Mouse (Mus musculus) limb, embryonic 14.5 days (tissue): ENCODE data around the gene Trib3. TPM values are rescaled to one million over a fixed set of nuclear protein-coding genes. Genes with fewer than 3 reads are reported as not detected.
A peak's percentile ranks its signal among the peaks of the same experiment; 100 is the strongest.

ENCODE experiments used
- ATAC-seq: fragments of 200-750 bp; cut with Nextera tagmentation; 2 replicates; pipeline ENCODE4 v1.8.0; 2017; ENCODE audit warnings: low read depth, moderate number of reproducible peaks, moderate TSS enrichment; ENCODE audit not compliant: low FRiP score
- DNase-seq: peaks from one replicate; pipeline ENCODE4 v3.0.0-alpha.2; 2015; ENCODE audit warnings: low spot score
- H3K27ac ChIP-seq: fragments of 300-500 bp; sonication (generic); replicated peaks from 2 replicates; pipeline ENCODE4 v1.5.1; 2014; ENCODE audit warnings: low read depth, mild to moderate bottlenecking, low read length, moderate library complexity, mixed read lengths
- H3K27me3 ChIP-seq: fragments of 300-500 bp; sonication (generic); 2 replicates; pipeline ENCODE4 v1.6.1; 2014; ENCODE audit warnings: low read length, mixed read lengths; ENCODE audit not compliant: control insufficient read depth, insufficient read depth
- H3K36me3 ChIP-seq: fragments of 300-500 bp; sonication (generic); 2 replicates; pipeline ENCODE4 v1.6.1; 2014; ENCODE audit warnings: mild to moderate bottlenecking, low read length, moderate library complexity, mixed read lengths; ENCODE audit not compliant: control insufficient read depth, insufficient read depth
- H3K4me1 ChIP-seq: fragments of 300-500 bp; sonication (generic); 2 replicates; pipeline ENCODE4 v1.6.1; 2014; ENCODE audit warnings: antibody characterized with exemption, low read length, mixed read lengths; ENCODE audit not compliant: control insufficient read depth, insufficient read depth
- H3K4me2 ChIP-seq: fragments of 300-500 bp; sonication (generic); replicated peaks from 2 replicates; pipeline ENCODE4 v1.6.1; 2014; ENCODE audit warnings: low read depth, mild to moderate bottlenecking, low read length, moderate library complexity; ENCODE audit not compliant: severe bottlenecking
- H3K4me3 ChIP-seq: fragments of 300-500 bp; sonication (generic); replicated peaks from 2 replicates; pipeline ENCODE4 v1.5.1; 2014; ENCODE audit warnings: low read length
- H3K9ac ChIP-seq: fragments of 300-500 bp; sonication (generic); 2 replicates; pipeline ENCODE4 v1.6.1; 2014; ENCODE audit warnings: mild to moderate bottlenecking, low read depth, low read length, moderate library complexity; ENCODE audit not compliant: severe bottlenecking
- H3K9me3 ChIP-seq: fragments of 300-500 bp; sonication (generic); 2 replicates; pipeline ENCODE4 v1.6.1; 2016; ENCODE audit warnings: low read length; ENCODE audit not compliant: control insufficient read depth
- POLR2A ChIP-seq: fragments of 200-500 bp; IDR thresholded peaks from 2 replicates; pipeline ENCODE4 v1.8.0; 2012; ENCODE audit warnings: inconsistent platforms, mild to moderate bottlenecking, moderate library complexity, borderline replicate concordance; ENCODE audit not compliant: insufficient read depth, insufficient read length; ENCODE audit errors: extremely low read depth
- WGBS: fragments of 180-500 bp; shearing (Covaris S2); extraction: QIAGEN DNeasy Blood & Tissue Kit; methylation state at CpG from one replicate; pipeline ENCODE4 v1.1.7; 2014; 5-methylcytosine and 5-hydroxymethylcytosine counted together
- polyA plus RNA-seq, 2 experiments: library from polyadenylated mRNA; depleted of rRNA in 1 of 2; stranded (reverse) in 1 of 2; unstranded in 1 of 2; fragments of >200 nt; fragmentation: Nextera tagmentation in 1 of 2; extraction: Ambion mirVana in 1 of 2; gene quantifications; 2 replicates each; pipeline versions ENCODE4 v1.2.1 to v1.2.3; 2012 to 2014

Trib3 gene
- polyA plus RNA-seq, 2 experiments, result 0.99 to 1.4 TPM

- H3K4me3 ChIP-seq, result no peak overlapping the region
- H3K4me2 ChIP-seq, result no peak overlapping the region
- H3K9ac ChIP-seq, result no peak overlapping the region
- TF ChIP-seq POLR2A, result no peak
- H3K4me1 ChIP-seq, result no peaks in the 10 kb centered on the region
- H3K27me3 ChIP-seq, result no peaks in the 10 kb centered on the region
- H3K27ac ChIP-seq, result no peak overlapping the region
- WGBS, result 85% methylated on average over 3 of the region's 3 CpGs
- ATAC-seq (no peak), DNase-seq (no peak)
- H3K9me3 ChIP-seq, result no peaks in the 10 kb centered on the region
- no peaks in the 10 kb centered on the region for H3K36me3 ChIP-seq
Measured at GRCm38 (mm10) chr2:152357254-152357653, 13.4 kb upstream of the Trib3 start.

- no peak overlapping the region for H3K9ac ChIP-seq
- no peaks in the 10 kb centered on the region for H3K9me3 ChIP-seq
- H3K27ac ChIP-seq, result no peak overlapping the region
- no peak overlapping the region for H3K4me2 ChIP-seq
- WGBS, result 89% methylated on average over 8 of the region's 8 CpGs
- TF ChIP-seq POLR2A, result no peak
- H3K36me3 ChIP-seq, result no peaks in the 10 kb centered on the region
- H3K4me3 ChIP-seq, result no peak overlapping the region
- H3K27me3 ChIP-seq, result no peaks in the 10 kb centered on the region
- DNase-seq (peak; percentile 85), ATAC-seq (peak; percentile 53; the same call in 1 of the 2 replicates)
- H3K4me1 ChIP-seq, result 0 out of 2 replicates have a peak, but pooled peaks cover 2% of the 10 kb centered on the region
Measured at GRCm38 (mm10) chr2:152349842-152350540, 6.2 kb upstream of the Trib3 start.

- no peak for ATAC-seq
Measured at GRCm38 (mm10) chr2:152349205-152349604, 5.4 kb upstream of the Trib3 start.

GRCm38 (mm10) chr2:152347722-152348121 is 3.9 kb upstream of the Trib3 start:
- Histone ChIP-seq H3K27ac (no peak overlapping the region), H3K27me3 (no peaks in the 10 kb centered on the region), H3K9ac (no peak overlapping the region), H3K4me1 (0 out of 2 replicates have a peak, but pooled peaks cover 2% of the 10 kb centered on the region), H3K4me3 (no peak overlapping the region), H3K9me3 (no peaks in the 10 kb centered on the region), H3K4me2 (no peak overlapping the region), H3K36me3 (no peaks in the 10 kb centered on the region)
- DNase-seq (no peak), ATAC-seq (no peak)
- no peak for TF ChIP-seq POLR2A
- 68% methylated on average over 2 of the region's 2 CpGs for WGBS

More at GRCm38 (mm10) chr2:152349205-152349604, 5.4 kb upstream of the Trib3 start:
- no peaks in the 10 kb centered on the region for H3K27me3 ChIP-seq
- H3K9me3 ChIP-seq, result no peaks in the 10 kb centered on the region
- H3K27ac ChIP-seq, result no peak overlapping the region
- no peak for DNase-seq
- no peak overlapping the region for H3K4me2 ChIP-seq
- TF ChIP-seq POLR2A, result no peak
- 0 out of 2 replicates have a peak, but pooled peaks cover 2% of the 10 kb centered on the region for H3K4me1 ChIP-seq
- no peak overlapping the region for H3K4me3 ChIP-seq
- no peak overlapping the region for H3K9ac ChIP-seq
- WGBS, result 75% methylated on average over 6 of the region's 6 CpGs
- H3K36me3 ChIP-seq, result no peaks in the 10 kb centered on the region

- 39% methylated on average over 9 of the region's 9 CpGs for WGBS
- H3K27me3 ChIP-seq, result no peaks in the 10 kb centered on the region
Measured at GRCm38 (mm10) chr2:152346776-152347465, 3.1 kb upstream of the Trib3 start.

More at GRCm38 (mm10) chr2:152346776-152347465, 3.1 kb upstream of the Trib3 start:
- Histone ChIP-seq H3K4me2 (no peak overlapping the region), H3K27ac (no peak overlapping the region), H3K9me3 (no peaks in the 10 kb centered on the region), H3K4me1 (0 out of 2 replicates have a peak, but pooled peaks cover 2% of the 10 kb centered on the region), H3K36me3 (no peaks in the 10 kb centered on the region), H3K4me3 (no peak overlapping the region), H3K9ac (peak overlapping the region; percentile 2; the same call in 1 of the 2 replicates)
- DNase-seq (no peak), ATAC-seq (no peak)
- TF ChIP-seq POLR2A, result no peak
